Mouse (Mus musculus): ENCODE measurements at regions not wholly inside any gene's neighbourhood (a gene's known extent, or its start where the extent isn't known, plus 50 kb on each side); places are given as distances from the start of the nearest gene placed in this dataset.

- TF ChIP-seq CTCF (IDR thresholded peaks at IDR 0.05 in 2 of 3, conservative IDR thresholded peaks at IDR 0.05 in 1 of 3; ENCODE audit: control insufficient read depth in 1 of 3, insufficient read depth in 1 of 3, low read depth in 2 of 3, low read length in 3 of 3, poor library complexity in 1 of 3, severe bottlenecking in 1 of 3): no peak
- TF ChIP-seq ZNF384 (IDR thresholded peaks at IDR 0.05; ENCODE audit: low read depth, low read length): no peak
Measured at GRCm38 (mm10) chr1:73105856-73106463, 90.3 kb upstream of the Tnp1 start.
